Mouse (Mus musculus) adrenal gland, postnatal 4 days (tissue): ENCODE measurements around the gene Rsbn1l. TPM values are rescaled to one million over a fixed set of nuclear protein-coding genes. Genes with fewer than 3 reads are reported as not detected.
"Not testable (repeated sequence)": the region's sequence is repeated elsewhere in the genome, so short reads cannot be mapped to it uniquely, and the experiment has no call there.

Experiments
- DNase-seq, 2 experiments: peaks; one replicate each; pipeline ENCODE4 v3.0.0; 2021 to 2022; ENCODE audit warnings: low spot score in 2 of 2, mixed read lengths in 2 of 2
- total RNA-seq, 2 experiments: library from RNA; stranded (reverse); gene quantifications; 2 replicates each; pipeline ENCODE4 v1.2.3; 2021

Gene Rsbn1l
- total RNA-seq, 2 experiments from 2014 or later = 19.5 to 21.8 TPM

GRCm38 (mm10) chr5:20950855-20951650, 5.1 kb downstream of the Rsbn1l start:
- peak in 1 of 2 experiments; percentile 24 for DNase-seq

DNA sequence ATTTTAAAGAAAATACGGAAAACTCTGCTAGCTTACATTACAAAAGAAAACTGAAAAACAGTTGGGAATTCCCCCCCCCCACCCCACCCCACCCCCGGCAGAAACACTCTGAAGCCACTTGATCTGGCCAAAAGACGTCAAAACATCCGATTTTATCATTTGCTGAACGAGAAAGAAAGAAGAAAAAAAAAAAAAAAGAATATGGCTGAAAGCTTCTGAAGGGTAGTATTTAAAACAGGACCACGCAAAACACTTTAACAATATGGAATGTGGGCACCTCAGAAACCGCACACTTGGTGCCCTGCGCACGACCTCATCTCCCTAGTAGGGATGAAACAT, 5.7 kb downstream of the Rsbn1l start:
- DNase-seq = no peak

GRCm38 (mm10) chr5:20950093-20950492, 6.1 kb downstream of the Rsbn1l start:
- DNase-seq = no peak

DNA sequence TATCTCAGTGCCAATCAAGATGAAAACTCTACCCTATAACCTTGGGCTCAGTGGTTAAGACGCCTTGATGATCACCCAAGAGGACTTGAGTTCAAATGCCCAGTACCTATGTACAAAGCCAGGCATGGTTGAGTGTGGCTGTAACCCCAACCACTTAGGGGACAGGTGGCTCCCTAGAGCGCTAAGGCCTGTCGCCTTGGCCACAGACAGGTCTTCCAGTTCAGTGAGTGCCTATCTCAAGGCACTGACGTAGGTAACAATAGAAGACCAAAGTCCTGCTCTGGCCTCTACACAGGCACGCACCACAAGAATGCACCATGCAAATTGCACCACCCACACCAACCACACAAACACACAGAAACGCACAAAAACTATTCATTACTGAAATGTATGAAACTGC, 9.3 kb downstream of the Rsbn1l start:
- no peak for DNase-seq

DNA sequence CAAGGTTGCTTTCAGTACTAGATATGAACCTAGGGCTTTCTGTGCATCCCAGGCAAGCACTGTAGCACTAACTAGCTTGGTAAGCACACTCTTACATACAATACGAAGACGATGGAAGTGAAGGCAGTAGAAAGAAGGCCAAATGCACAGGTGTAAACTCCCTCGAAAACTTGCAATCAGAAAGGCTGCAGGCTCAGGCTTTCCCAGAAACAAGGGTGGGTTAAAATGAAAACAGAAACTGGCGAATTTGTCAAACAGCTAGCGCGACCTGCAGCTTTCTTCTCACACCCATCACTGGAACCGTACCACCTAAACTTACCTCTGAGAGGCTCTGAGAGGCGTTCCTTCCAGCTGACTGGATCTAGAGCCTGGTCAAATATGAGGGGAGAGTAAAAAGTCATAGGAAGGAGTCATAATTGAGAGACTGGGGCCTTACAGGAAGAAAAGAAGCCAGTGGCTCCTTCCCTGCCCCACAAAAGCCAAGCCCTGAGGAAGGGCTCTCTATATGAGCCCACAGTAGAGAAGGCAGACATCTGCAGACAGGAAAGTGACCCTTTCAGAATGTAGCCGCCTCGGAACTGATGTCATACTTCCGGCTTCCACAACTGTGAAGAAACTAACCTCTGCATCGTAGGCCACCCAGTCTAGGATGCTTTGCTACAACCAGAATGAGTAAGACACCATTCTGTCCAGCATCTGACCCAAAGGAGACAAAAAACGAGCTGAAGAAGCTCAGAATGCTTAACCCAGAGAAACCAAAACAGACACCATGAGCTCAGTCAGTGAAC, 11.0 kb downstream of the Rsbn1l start:
- DNase-seq = no peak

- not testable (repeated sequence) for DNase-seq
Measured at GRCm38 (mm10) chr5:20943791-20944190, 12.4 kb downstream of the Rsbn1l start.

DNA sequence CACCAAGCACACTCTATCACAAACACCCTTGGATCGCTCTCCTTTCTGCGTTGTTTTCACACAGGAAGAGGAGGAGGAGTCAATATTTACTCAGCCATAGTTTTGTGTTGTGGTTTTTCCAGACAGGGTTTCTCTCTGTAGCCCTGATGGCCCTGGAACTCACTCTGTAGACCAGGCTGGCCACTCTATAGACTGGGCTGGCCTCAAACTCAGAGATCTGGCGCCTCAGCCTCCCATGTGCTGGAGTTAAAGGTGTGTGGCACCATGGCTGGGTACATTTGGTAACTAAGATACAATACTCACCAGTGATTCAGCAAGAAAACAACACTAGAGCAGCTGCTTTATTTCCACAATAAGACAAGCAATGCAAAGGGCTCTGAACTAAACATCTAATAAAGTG, 13.7 kb downstream of the Rsbn1l start:
- DNase-seq = no peak

DNA sequence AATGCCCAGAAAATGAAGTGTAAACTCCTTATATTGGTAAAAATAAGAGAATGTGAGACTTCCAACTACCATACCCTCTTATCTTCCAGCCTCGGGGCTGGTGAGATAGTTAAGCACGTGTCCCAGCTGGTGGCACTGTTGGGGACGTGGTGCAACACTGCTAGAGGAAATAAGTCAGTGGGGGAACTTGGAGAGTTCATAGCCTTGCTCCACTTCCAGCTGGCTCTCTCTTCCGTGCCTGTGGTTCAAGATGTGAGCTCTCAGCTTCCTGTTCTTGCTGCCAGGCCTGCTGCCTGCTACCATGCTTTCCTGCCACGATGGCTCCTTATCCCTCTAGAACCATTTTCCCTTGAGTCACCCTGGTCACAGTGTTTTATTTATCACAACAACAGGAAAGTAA, 15.0 kb downstream of the Rsbn1l start:
- no peak for DNase-seq

- DNase-seq = no peak
Measured at GRCm38 (mm10) chr5:20940696-20941095, 15.5 kb downstream of the Rsbn1l start.

DNA sequence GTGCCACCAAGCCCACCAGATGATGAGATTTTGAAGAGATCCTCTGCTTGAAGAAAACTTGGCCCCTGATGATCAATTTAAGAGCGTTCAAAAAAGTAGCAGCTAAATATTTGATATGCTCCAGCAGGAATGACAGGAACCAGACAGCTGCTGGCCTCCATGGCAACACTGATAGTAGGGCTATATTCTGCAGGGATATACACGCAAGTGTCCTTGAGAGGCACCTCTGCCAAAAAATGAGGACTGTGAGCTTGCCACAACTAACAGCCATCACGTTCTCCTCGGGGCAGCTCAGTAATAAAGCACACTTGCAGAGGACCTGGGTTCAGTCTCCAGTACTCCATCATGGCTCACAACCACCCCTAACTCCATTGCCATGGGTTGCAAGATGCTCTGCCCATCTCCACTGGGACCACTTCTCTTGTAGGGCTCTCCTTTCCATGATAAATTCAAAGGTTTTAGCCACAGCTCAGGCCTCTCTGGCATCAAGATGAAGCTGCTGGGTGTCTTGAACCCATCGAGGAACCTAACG, 16.1 kb downstream of the Rsbn1l start:
- DNase-seq = no peak

DNA sequence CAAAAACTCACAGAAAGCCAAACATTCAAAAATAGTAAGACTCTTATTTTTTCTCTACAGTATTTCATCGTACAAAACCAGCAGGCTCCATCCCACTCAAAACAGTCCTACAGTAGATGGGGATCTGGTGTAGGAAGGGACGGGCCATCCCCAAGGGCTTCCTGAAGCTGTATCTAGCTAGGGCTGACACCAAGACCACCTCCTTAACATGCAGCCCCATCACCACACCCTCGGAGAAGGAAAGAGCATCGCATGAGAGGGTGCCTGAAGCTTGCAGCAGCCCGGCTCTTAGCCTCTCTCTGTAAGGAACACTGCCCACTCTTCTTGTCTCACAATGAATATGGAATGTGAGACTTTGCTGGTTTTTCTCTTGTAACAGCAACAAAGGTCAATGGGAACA, 17.7 kb downstream of the Rsbn1l start:
- no peak for DNase-seq

- DNase-seq = no peak
Measured at GRCm38 (mm10) chr5:20935934-20936333, 20.3 kb downstream of the Rsbn1l start.

DNA sequence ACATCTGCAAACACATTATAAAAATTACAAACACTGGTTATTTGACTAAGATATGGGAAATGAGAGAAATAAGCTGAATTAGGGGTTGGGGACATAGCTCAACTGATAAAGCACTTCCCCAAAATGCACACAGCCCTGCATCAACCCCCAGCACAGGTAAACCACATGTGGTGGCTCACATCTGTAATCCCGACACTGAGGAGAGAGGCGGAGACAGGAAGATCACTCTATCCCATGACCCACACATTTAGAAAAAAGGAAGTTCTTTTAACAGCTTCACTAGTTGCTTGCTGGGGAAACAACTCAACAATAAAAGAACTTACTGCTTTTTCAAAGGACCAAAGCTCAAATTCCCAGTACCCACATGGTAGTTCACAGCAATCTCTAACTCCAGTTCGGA, 23.6 kb downstream of the Rsbn1l start:
- DNase-seq = no peak

- DNase-seq = no peak
Measured at GRCm38 (mm10) chr5:20931300-20931699, 24.9 kb downstream of the Rsbn1l start.

DNA sequence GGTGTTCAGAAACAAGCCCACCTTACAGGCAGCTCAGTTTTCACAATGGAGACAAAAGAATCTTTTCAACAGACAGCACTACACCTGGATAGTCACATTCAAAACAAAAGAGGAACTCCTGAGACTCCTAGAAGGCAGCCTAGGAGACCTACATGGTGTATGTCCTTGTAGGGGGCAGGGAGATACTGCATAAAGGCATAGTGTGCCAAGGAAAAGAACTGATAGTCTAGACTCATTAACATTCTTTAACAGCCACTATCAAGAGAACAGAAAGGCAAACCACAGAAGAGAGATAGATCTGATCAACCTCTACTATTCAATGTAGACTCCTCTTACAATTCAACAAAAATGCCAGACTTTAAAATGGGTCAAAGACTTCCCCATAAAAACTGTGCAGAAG, 25.8 kb downstream of the Rsbn1l start:
- DNase-seq = no peak

GRCm38 (mm10) chr5:20929669-20930151, 26.5 kb downstream of the Rsbn1l start:
- DNase-seq = no peak

DNA sequence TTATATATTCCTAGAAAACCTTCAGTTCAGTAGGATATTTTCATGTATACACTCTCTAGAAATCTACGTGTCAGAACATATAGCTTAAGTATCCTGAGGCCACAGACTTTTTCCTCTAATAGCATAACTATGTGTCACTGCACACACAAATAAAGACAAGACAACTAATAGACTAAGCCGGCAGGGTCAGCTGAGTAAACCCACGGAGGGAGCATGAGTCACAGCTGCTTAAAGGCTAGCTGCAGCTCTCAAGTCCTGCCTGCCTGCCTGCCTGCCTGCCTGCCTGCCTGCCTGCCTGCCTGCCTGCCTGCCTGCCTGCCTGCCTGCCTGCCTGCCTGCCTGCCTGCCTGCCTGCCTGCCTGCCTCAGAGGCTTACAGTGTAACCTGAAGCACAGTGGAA, 30.7 kb downstream of the Rsbn1l start:
- no peak for DNase-seq

- DNase-seq = no peak
Measured at GRCm38 (mm10) chr5:20924608-20925007, 31.6 kb downstream of the Rsbn1l start.

DNA sequence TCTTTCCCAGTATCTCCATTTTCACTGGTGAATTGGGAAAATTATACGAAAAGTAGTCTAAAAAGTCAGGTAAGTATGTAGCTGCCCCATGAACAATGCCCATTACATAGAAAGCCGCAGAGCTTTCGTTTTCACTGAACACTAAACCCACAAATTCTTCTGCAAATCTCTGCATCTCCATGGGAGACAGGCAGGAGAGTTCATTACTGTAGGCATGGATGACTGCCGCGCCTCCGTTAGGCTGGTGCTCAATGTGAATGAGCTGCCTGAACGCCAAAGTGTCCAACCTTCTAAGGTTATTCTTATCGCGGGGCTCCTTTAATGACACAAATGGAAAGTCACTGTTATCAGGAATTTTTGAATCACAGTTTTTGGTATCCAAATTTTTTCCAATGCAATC, 36.6 kb downstream of the Rsbn1l start:
- DNase-seq = no peak

GRCm38 (mm10) chr5:20918967-20919366, 37.2 kb downstream of the Rsbn1l start:
- DNase-seq = no peak

GRCm38 (mm10) chr5:20913372-20914275, 42.6 kb downstream of the Rsbn1l start:
- DNase-seq = peak; percentile 24 to 26
